Mouse (Mus musculus) intestine, embryonic 15.5 days (tissue): ENCODE measurements around the gene Kit. TPM values are rescaled to one million over a fixed set of nuclear protein-coding genes. Genes with fewer than 3 reads are reported as not detected.

Experiments used
- ATAC-seq: fragments of 200-750 bp; cut with Nextera tagmentation; 2 replicates; pipeline ENCODE4 v1.8.0; 2017; ENCODE audit warnings: moderate TSS enrichment, moderate library complexity
- H3K27ac ChIP-seq: fragments of 300-500 bp; sonication (generic); 2 replicates; pipeline ENCODE4 v1.5.1; 2015; ENCODE audit warnings: mild to moderate bottlenecking, inconsistent platforms
- H3K27me3 ChIP-seq: fragments of 300-500 bp; sonication (generic); replicated peaks from 2 replicates; pipeline ENCODE4 v1.6.1; 2015; ENCODE audit warnings: inconsistent platforms
- H3K36me3 ChIP-seq: fragments of 300-500 bp; sonication (generic); 2 replicates; pipeline ENCODE4 v1.6.1; 2015; ENCODE audit warnings: inconsistent platforms
- H3K4me1 ChIP-seq: fragments of 300-500 bp; sonication (generic); replicated peaks from 2 replicates; pipeline ENCODE4 v1.6.1; 2015; ENCODE audit warnings: inconsistent platforms
- H3K4me2 ChIP-seq: fragments of 300-500 bp; sonication (generic); replicated peaks from 2 replicates; pipeline ENCODE4 v1.6.1; 2015; ENCODE audit warnings: mild to moderate bottlenecking, inconsistent platforms
- H3K4me3 ChIP-seq: fragments of 300-500 bp; sonication (generic); replicated peaks from 2 replicates; pipeline ENCODE4 v1.5.1; 2015; ENCODE audit warnings: inconsistent platforms
- H3K9ac ChIP-seq: fragments of 300-500 bp; sonication (generic); 2 replicates; pipeline ENCODE4 v1.6.1; 2015; ENCODE audit warnings: inconsistent platforms
- H3K9me3 ChIP-seq: fragments of 300-500 bp; sonication (generic); 2 replicates; pipeline ENCODE4 v1.6.1; 2016; ENCODE audit warnings: inconsistent platforms
- WGBS: fragments of 180-500 bp; shearing (Covaris S2); methylation state at CpG from one replicate; pipeline ENCODE4 v1.1.7; 2015; 5-methylcytosine and 5-hydroxymethylcytosine counted together
- polyA plus RNA-seq: library from polyadenylated mRNA; unstranded; fragments of >200 nt; fragmentation: Nextera tagmentation; extraction: Ambion mirVana; gene quantifications from 2 replicates; pipeline ENCODE4 v1.2.1, GENCODE M21; 2015

Kit gene
- polyA plus RNA-seq, 1 experiment from 2014 or later = 24.3 TPM

- ATAC-seq = no peak
- H3K27me3 ChIP-seq = no peaks in the 10 kb centered on the region
- H3K4me2 ChIP-seq = no peak overlapping the region
- H3K9ac ChIP-seq = no peak overlapping the region
- no peak overlapping the region for H3K4me3 ChIP-seq
- H3K9me3 ChIP-seq = no peaks in the 10 kb centered on the region
- no peaks in the 10 kb centered on the region for H3K36me3 ChIP-seq
- no peaks in the 10 kb centered on the region for H3K4me1 ChIP-seq
- H3K27ac ChIP-seq = no peak overlapping the region
- WGBS = 75% methylated on average over 9 of the region's 9 CpGs
Observed at GRCm38 (mm10) chr5:75699516-75699915, 124.8 kb downstream of the Kit start.

- peak; percentile 71 for ATAC-seq
- H3K9ac ChIP-seq = no peak overlapping the region
Observed at GRCm38 (mm10) chr5:75701662-75702061, 126.9 kb downstream of the Kit start.

GRCm38 (mm10) chr5:75702080-75702479, 127.4 kb downstream of the Kit start:
- no peaks in the 10 kb centered on the region for H3K27me3 ChIP-seq
- no peak overlapping the region for H3K4me3 ChIP-seq
- no peak overlapping the region for H3K27ac ChIP-seq
- H3K9me3 ChIP-seq = no peaks in the 10 kb centered on the region
- no peak overlapping the region for H3K9ac ChIP-seq
- H3K4me2 ChIP-seq = no peak overlapping the region
- no peak for ATAC-seq
- no peaks in the 10 kb centered on the region for H3K36me3 ChIP-seq
- H3K4me1 ChIP-seq = no peaks in the 10 kb centered on the region
- WGBS = 81% methylated on average over 8 of the region's 8 CpGs

More at GRCm38 (mm10) chr5:75701662-75702061, 126.9 kb downstream of the Kit start:
- Histone ChIP-seq H3K4me1 (no peaks in the 10 kb centered on the region), H3K4me3 (no peak overlapping the region), H3K27me3 (no peaks in the 10 kb centered on the region), H3K9me3 (no peaks in the 10 kb centered on the region), H3K27ac (no peak overlapping the region), H3K36me3 (no peaks in the 10 kb centered on the region), H3K4me2 (no peak overlapping the region)
- 69% methylated on average over 12 of the region's 12 CpGs for WGBS

GRCm38 (mm10) chr5:75704584-75705175, 130.0 kb downstream of the Kit start:
- Histone ChIP-seq H3K4me3 (no peak overlapping the region), H3K4me1 (no peaks in the 10 kb centered on the region), H3K27ac (no peak overlapping the region), H3K4me2 (no peak overlapping the region), H3K9me3 (no peaks in the 10 kb centered on the region), H3K36me3 (no peaks in the 10 kb centered on the region), H3K9ac (no peak overlapping the region), H3K27me3 (no peaks in the 10 kb centered on the region)
- no peak for ATAC-seq
- WGBS = 81% methylated on average over 7 of the region's 7 CpGs

- Histone ChIP-seq H3K9ac (no peak overlapping the region), H3K4me3 (no peak overlapping the region), H3K9me3 (no peaks in the 10 kb centered on the region), H3K36me3 (no peaks in the 10 kb centered on the region), H3K27me3 (no peaks in the 10 kb centered on the region), H3K27ac (no peak overlapping the region), H3K4me1 (no peaks in the 10 kb centered on the region), H3K4me2 (no peak overlapping the region)
- ATAC-seq = no peak
- WGBS = 89% methylated on average over 1 of the region's 1 CpGs
Observed at GRCm38 (mm10) chr5:75705421-75705820, 130.7 kb downstream of the Kit start.
